Mouse (Mus musculus) thymus, postnatal 4 days (tissue): ENCODE measurements around the gene 9030025P20Rik.
"Not testable (repeated sequence)": the region's sequence is repeated elsewhere in the genome, so short reads cannot be mapped to it uniquely, and the experiment has no call there.

ENCODE experiments used
- DNase-seq: peaks from one replicate; pipeline ENCODE4 v3.0.0; 2021

9030025P20Rik gene

GRCm38 (mm10) chr17:14978362-14979038, at the start of gene 9030025P20Rik, which contains the start of gene Gm3417:
Gene 9030025P20Rik (plus strand): TSS chr17:14978468.
Gene Gm3417 (minus strand): TSS chr17:14978790.
- DNase-seq, result not testable (repeated sequence)

GRCm38 (mm10) chr17:14928631-14929030, 49.6 kb upstream of the 9030025P20Rik start:
- DNase-seq, result no peak

GRCm38 (mm10) chr17:14930697-14931096, 47.6 kb upstream of the 9030025P20Rik start:
- DNase-seq, result no peak

- DNase-seq, result no peak
These were observed 46.8 kb upstream of the 9030025P20Rik start for GRCm38 (mm10) chr17:14931469-14931868.

- DNase-seq, result peak; percentile 4
These were observed 43.0 kb upstream of the 9030025P20Rik start for GRCm38 (mm10) chr17:14935280-14935679.

GRCm38 (mm10) chr17:14935841-14936605, 42.2 kb upstream of the 9030025P20Rik start:
- no peak for DNase-seq

GRCm38 (mm10) chr17:14942181-14942580, 36.1 kb upstream of the 9030025P20Rik start:
- DNase-seq, result peak; percentile 8

GRCm38 (mm10) chr17:14943009-14943728, 35.1 kb upstream of the 9030025P20Rik start, which contains the start of the genes Wdr27 and 1600012H06Rik:
Gene Wdr27 (minus strand): TSS chr17:14943158.
Gene 1600012H06Rik (plus strand): TSS chr17:14943184.
- DNase-seq, result peak; percentile 98

GRCm38 (mm10) chr17:14943729-14944059, 34.6 kb upstream of the 9030025P20Rik start:
- DNase-seq, result no peak

- no peak for DNase-seq
These were observed 33.7 kb upstream of the 9030025P20Rik start for GRCm38 (mm10) chr17:14944551-14944950.

GRCm38 (mm10) chr17:14949161-14949827, 29.0 kb upstream of the 9030025P20Rik start:
- no peak for DNase-seq

GRCm38 (mm10) chr17:14953452-14953851, 24.8 kb upstream of the 9030025P20Rik start:
- no peak for DNase-seq

GRCm38 (mm10) chr17:14958686-14959327, 19.5 kb upstream of the 9030025P20Rik start:
- peak; percentile 30 for DNase-seq

GRCm38 (mm10) chr17:14959979-14960378, 18.3 kb upstream of the 9030025P20Rik start:
- DNase-seq, result peak; percentile 40

- DNase-seq, result peak; percentile 60
These were observed 17.7 kb upstream of the 9030025P20Rik start for GRCm38 (mm10) chr17:14960520-14960919.

- DNase-seq, result peak; percentile 65
These were observed 17.2 kb upstream of the 9030025P20Rik start, which contains the start of gene Phf10 for GRCm38 (mm10) chr17:14960951-14961556. Gene Phf10 (minus strand): TSS chr17:14961273.

GRCm38 (mm10) chr17:14961557-14962154, 16.6 kb upstream of the 9030025P20Rik start:
- not testable (repeated sequence) for DNase-seq

- DNase-seq, result not testable (repeated sequence)
These were observed 9.8 kb upstream of the 9030025P20Rik start for GRCm38 (mm10) chr17:14968373-14968913.

- DNase-seq, result peak; percentile 9
These were observed 428 bp upstream of the 9030025P20Rik start for GRCm38 (mm10) chr17:14977718-14978361.

- DNase-seq, result not testable (repeated sequence)
These were observed 11.9 kb downstream of the 9030025P20Rik start for GRCm38 (mm10) chr17:14990116-14990702.
